Mouse (Mus musculus) frontal cortex, postnatal 10 days (tissue): ENCODE measurements around the gene Zfp992.
"Not testable (repeated sequence)": the region's sequence is repeated elsewhere in the genome, so short reads cannot be mapped to it uniquely, and the experiment has no call there.

ENCODE experiments used
- DNase-seq, 2 experiments: peaks; one replicate each; pipeline ENCODE4 v3.0.0; 2022; ENCODE audit warnings: low spot score in 2 of 2, mixed read lengths in 1 of 2

The Zfp992 gene

DNA sequence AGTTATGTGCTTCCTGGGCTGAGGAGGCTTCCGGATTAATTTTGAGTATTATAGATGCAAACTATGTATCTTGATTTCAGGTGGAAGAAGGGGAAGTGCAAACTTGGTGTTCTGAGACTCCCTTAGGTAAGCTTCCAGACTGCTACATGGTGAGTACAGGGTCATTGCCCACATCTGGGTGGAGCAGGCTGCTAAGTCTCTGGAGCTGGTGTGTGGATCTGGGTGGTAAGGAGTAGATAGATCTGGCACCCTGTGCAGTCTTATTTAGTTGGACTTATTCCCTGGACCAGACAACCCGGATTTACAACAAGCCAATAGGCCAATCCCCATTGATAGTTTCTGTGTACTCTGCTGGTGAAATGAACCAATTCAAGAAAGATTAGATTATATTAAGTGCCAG is at the start of gene Zfp992:
Gene Zfp992, plus strand, starts transcription at position 74 of the 400 bp plus-strand sequence.
- DNase-seq: not testable (repeated sequence)

DNA sequence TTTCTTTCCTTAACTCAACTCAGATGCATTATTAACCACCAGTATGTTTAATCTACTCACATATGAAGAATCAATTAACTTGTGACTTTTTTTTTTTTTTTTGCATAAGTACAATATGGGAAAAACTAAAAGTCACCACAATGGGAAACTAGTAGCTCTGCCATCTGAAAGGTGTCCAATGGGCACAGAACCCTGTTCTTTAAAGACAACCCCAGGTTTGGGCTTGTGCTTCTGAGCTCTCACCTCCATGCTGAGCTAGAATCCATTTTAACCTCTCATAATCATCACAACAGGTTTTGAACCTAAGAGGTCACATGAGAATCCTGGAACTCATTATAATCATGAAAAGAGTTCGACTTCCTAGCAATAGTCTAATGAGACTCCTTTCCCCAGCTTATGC is 19.4 kb upstream of the Zfp992 start:
- DNase-seq: not testable (repeated sequence)

DNA sequence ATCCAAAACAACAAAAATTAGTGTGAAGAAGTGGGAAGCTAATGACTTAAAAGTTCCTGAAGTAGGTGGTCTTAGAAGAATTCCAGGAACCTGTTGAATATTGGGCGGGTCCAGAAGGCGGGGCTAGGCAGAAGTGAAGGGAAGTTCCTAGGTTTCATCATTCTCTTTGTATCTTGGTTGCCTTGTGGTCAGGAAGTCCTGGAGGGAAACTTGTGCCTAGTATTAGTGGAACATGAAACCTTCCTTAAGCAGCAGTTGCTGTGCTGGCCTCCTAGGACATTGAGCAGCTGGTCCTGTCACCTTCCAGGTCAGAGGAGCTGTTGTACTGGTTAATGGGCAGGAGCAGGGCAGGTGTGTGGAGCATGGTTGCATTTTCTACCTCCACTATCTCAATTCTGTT is 17.9 kb upstream of the Zfp992 start:
- DNase-seq: not testable (repeated sequence)

DNA sequence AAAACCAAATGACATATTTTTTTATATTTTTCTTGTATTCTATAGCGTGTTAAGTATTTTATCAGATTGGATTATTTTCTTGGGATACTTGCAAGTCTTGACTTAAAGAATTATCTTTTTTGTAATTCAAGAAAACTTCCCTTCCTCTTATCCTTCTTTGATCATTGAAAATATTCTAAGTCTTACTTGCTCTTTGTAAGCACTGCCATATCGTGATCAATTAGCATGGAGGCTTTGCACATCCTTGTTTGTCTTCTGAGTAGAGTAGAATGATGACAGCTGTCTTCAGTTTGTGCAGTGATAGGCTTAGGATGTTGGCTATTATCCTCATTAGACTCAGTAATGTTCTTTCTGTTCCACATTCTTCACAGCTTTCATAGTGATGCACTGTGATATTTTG is 13.3 kb upstream of the Zfp992 start:
- DNase-seq: not testable (repeated sequence)

- DNase-seq: not testable (repeated sequence)
Measured at GRCm38 (mm10) chr4:146437256-146437655, 11.6 kb upstream of the Zfp992 start.

DNA sequence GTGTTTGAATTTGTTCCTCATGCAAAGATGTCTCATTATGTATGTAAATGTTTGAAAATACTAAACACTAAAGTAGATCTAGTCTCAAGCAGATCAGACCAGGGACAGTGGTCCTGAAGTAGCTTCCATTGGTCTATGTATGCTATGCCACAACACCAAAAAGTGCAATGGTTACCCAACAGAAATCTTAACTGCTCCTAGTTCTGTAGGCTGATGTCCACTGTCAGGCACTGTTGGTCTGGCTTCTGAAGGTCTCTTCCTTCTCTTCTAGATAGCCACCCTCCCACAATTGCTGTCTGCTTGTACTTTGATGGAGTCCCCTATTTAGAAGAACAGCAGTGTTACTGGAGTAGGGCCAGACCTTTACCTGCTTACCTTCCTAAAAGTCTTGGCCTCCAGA is 4.5 kb upstream of the Zfp992 start:
- DNase-seq: not testable (repeated sequence)

DNA sequence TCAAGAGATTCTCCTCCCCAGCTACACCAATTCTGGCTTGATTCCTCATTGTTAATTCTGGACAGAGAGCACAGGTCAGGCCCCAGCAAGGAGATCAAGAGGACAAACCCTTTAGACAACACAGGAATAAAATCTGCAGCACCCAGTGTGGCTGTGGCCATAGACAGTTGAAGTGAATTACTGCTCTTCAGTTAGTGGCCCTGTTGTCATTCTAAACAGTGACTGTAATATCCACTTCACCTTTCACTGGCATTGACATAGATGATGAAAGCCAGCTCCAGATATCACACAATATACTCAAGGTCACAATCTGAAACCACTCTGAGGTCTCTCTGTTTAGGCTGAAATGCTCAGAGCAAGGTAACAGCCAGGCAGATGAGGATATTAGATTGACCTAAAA is 3.7 kb upstream of the Zfp992 start:
- DNase-seq: not testable (repeated sequence)

- DNase-seq: not testable (repeated sequence)
Measured at GRCm38 (mm10) chr4:146446135-146446534, 2.7 kb upstream of the Zfp992 start.

DNA sequence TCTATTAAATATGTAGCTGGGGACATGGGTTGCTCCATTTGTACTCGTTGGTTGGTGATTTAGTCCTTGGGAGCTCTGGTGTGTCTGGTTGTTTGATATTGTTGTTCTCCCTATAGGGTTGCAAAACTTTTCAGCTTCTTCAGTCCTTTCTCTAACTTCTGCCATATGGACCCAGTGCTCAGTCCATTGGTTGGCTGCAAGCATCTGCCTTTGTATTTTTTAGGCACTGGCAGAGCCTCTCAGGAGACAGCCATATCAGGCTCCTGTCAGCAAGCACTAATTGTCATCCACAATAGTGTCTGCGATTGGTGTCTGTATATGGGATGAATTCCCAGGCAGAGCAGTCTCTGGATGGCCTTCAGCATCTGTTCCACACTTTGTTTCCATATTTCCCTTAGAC is 1.8 kb upstream of the Zfp992 start:
- not testable (repeated sequence) for DNase-seq

DNA sequence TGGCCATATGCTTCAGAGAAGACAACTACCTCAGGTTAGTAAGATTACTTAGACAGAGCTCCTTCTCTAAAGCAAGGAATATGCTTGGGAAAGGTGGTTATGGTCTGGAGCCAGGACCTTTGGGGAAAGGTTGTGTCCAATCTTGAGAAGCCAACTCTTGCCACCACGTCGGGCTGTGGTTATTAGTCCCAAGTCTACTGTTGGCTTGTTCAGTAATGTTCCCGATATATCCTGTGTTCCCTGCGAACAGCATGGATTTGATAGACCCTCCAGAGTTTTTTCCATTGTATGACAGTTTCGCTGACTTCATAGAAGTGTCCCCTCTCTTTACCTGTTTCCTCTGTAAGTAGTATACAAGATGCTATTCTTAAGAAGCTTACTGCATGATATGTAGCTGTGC is 888 bp downstream of the Zfp992 start:
- not testable (repeated sequence) for DNase-seq

- not testable (repeated sequence) for DNase-seq
Measured at GRCm38 (mm10) chr4:146452576-146452975, 3.8 kb downstream of the Zfp992 start.

DNA sequence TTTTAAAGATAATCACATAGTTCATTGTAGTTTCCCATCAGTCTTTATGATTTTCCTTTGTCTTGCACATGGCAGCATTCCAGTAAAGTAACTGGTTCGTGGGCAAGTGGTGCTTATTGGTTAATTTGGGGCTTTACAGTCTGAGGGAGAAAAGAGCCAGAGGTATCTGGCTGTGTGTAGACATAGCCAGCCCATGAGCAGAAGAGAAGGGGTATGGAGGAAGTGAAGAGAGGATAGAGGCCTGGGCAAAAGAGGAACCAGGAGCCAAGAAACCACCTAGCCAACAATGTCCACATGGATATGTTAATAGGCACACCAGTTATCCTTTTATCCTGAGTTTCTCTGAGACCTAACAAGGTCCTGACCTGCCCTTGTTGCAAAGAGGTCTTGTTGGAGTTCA is 5.3 kb downstream of the Zfp992 start:
- DNase-seq: not testable (repeated sequence)

DNA sequence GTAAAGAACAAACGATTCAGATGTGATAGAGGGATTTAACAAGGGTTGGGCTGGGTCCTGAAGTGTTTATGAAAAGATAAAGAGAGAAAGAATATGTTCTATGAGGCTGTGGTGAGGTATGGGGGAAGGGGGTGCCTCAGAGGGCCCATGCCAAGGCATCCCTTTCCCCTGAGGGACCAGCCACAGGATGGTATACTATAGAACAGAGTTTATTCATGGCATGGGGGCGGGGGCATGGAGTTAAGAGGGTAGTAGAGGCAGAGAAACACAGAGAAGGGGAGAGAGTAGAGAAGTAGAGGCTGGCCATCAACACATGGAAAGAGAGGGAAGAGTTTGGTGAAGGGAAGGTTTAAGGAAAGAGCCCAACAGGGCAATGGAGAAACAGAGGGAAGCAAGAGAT is 6.1 kb downstream of the Zfp992 start:
- no peak for DNase-seq

DNA sequence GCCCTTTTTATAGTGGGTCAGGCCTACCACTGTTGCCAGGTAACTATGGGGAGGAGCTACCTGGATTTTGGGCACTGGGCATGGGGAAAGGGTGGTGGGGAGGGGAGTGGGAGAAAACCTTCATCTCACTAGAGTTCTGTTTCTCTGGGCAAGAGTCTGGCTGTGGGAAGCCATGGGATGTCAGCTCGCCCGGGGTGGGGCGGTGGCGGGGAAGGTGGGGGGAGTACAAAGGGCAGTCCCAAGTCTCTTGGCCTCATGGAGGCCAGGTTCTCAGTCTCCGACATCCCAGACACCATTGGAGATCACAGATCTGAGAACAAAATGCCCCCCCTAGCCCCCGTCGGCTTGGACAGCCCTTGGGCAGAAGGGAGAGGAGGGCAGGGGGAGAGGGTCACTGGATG is 6.5 kb downstream of the Zfp992 start:
- DNase-seq: no peak

GRCm38 (mm10) chr4:146456061-146456726 is 7.4 kb downstream of the Zfp992 start:
- DNase-seq: no peak

DNA sequence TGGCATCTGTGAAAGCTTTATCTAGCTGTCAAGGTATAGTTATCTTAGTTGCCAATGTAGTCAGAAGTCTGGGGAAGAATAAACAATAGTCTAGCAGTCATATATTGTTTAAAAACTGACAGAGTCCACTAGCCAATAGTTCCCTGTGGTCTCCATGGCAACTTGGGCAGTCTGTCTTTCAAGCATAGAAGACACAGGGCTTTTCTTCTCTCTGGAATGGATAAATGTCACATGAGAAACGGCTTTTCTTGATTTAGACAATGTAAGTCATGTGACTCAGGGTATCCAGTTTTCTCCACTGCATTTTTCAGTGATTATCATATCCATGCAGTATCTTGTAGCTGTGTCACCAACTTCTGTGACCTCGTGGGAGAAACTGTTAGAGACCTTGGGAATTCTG is 8.3 kb downstream of the Zfp992 start:
- no peak for DNase-seq

GRCm38 (mm10) chr4:146457720-146458119 is 8.9 kb downstream of the Zfp992 start:
- DNase-seq: no peak

- not testable (repeated sequence) for DNase-seq
Measured at GRCm38 (mm10) chr4:146459822-146460221, 11.0 kb downstream of the Zfp992 start.

GRCm38 (mm10) chr4:146460685-146461084 is 11.9 kb downstream of the Zfp992 start:
- DNase-seq: not testable (repeated sequence)

DNA sequence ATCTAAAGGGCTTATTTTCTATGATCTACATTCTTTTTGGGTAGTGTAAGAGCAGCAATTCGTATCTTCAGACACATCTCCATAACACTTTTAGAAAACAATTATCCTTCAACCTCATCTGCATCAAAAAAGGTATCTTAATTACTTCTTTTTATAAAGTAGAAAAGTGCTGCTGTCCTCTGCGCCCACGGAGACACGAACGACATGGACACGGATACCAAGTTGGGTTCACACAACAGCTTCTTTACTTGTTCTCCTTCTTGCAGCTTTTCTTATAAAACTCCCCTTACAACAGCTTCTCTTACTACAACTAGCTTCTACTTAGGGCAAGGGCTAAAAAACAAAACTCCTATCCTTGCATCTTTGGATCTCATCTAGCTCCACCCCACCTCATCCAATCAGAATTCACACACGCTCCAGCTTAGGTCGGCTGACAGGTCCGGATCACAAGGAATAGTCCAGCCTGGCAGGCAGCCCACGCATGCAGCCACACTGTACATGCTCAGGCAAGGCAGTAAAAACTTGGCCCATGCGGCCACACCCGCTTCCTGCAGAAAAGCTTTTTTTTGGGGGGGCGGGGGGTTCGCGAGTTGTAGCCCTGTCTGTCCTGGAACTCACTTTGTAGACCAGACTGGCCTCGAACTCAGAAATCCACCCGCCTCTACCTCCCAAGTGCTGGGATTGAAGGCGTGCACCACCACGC is 15.0 kb downstream of the Zfp992 start:
- DNase-seq: not testable (repeated sequence)

GRCm38 (mm10) chr4:146469984-146470383 is 21.2 kb downstream of the Zfp992 start:
- not testable (repeated sequence) for DNase-seq

DNA sequence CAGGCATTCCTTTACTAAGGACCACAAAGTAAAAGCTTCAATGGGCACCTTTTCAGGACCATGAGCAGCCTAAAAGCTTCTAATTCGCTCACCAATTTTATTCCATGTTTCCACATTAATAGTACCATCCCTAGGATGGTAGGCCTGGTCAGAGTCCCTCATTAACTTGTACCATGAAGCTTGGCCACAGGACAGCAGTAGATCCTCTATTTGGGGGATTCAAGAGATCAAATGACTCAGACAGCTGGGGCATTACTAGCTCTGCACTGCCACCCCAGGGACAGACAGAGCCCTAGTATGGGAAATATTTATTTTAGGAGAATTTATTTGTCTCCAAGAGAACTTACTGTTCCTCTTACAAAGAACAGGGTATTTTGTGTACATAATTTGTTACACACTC is 25.4 kb downstream of the Zfp992 start:
- DNase-seq: not testable (repeated sequence)
